Mouse (Mus musculus) c-Kit-positive CD71-negative TER-119-negative erythroid progenitor cells, embryonic 14.5 days (primary cell): ENCODE results near the gene Elavl1.
"Not testable (repeated sequence)": the region's sequence is repeated elsewhere in the genome, so short reads cannot be mapped to it uniquely, and the experiment has no call there.

Experiments
- DNase-seq: peaks from one replicate; pipeline ENCODE4 v3.0.0-alpha.2; 2013; ENCODE audit warnings: low read depth

The Elavl1 gene

DNA sequence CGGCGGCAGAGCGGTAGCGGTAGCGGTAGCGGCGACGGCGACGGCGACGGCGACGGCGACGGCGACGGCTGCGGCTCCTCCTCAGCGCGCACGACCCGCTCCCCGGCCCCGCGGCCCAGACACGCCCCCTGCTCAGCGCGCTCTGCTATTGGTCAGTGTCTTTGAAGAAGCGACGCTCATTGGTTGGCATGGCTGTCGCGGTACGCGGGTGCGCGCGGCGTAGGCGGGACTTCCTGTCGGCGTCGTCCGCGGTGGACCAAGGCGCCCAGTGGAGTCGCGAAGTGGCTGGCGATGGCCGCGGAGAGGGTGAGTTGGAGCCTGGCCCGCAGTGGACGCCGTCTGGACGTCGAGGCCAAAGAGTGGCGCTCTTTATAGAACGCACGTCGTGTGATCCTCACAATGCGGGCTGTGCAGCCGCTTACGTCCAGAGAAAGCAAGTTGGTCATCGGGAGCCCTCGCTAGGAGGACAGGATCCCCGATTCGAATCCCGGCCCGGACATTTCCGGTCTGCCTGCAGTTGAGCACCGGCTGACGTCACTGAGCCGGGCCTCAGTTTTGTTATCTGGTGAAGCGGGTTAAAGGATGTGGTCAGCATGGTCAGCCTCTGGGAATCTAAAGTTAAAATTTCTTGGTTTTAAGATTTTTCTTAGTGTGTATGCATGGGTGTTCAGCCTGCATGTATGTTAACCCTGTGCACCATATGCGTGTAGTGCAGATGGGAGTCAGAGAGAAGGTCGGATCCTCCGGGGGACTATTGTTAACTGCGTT is at the start of gene Elavl1, which contains the start of gene Ccl25:
Gene Elavl1 (minus strand): TSS at position 431 of the 768 bp plus-strand sequence.
Gene Ccl25 (plus strand): TSS at position 228 of the 768 bp plus-strand sequence.
- peak; percentile 93 for DNase-seq

DNA sequence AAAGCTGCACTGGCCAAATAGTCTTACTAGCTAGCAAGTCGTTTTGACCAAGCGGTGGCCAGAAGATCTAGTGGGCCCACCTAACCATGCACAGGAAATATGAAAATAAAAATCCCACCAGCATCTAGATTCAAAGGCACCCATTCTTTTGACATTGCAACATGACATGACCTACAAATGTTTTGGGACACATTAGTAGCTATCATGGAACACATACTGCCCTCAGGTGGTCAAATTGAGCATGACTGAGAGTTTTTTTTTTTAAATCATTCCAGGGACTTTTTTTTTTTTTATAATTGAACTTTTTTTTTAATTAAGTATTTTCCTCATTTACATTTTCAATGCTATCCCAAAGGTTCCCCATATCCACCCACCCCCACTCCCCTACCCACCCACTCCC is 47.4 kb upstream of the Elavl1 start:
- DNase-seq, result no peak

DNA sequence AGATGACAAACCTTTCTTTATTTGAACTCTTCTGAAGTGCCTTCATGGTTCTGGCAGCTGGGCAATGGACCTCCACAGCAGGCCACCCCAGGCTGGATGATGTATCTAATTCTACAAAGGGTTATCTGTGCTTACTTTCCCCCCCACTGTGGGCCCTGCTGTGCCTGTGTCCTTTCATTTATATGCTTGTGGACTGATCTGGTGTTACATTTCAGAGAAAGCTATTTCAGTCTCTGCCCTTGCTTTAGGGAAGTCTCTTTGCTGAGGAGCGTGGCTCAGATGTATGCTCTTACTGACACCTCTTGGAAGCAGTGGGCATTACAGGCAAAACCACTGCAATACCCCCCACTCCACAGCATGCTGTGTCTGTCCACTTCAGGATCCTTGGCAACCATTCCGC is 44.9 kb upstream of the Elavl1 start:
- DNase-seq, result peak; percentile 34

DNA sequence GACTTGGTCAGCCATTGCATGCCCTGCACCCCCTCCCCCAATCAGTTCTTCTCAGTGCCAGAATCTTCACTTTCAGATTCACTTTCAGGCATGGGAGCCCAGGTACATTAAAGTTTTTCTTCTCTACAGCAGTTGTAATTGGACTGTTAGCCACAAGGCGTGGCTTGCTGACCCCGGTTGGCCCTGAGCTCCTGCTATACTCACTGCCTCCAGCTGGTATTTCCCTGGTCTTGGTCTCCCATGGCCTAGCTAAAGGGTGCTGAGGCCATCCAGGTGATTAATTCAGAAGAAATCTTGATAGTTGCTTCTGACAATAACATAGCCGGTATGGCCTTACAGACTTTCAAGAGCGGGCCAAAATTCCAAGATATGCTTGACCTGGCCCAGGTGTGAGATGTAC is 43.3 kb upstream of the Elavl1 start:
- no peak for DNase-seq

DNA sequence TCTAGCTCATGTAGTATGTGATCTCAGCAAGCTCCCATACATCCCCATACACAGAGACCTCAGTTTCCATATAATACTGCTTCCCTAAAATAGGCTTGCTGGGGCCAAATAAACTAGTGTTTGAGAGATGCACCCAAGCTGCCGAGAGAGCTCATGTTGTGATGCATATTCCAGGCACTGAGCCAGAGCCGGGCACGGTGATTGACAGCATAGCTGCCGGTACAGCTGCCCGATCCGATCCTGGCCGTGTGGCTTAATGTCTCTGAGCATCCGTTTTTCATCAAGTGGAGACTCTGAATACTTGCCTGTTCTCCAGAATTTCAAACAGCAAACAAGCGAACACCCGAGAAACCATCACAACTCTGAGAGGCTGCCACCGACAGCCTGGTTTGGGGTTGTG is 42.6 kb upstream of the Elavl1 start:
- DNase-seq, result no peak

DNA sequence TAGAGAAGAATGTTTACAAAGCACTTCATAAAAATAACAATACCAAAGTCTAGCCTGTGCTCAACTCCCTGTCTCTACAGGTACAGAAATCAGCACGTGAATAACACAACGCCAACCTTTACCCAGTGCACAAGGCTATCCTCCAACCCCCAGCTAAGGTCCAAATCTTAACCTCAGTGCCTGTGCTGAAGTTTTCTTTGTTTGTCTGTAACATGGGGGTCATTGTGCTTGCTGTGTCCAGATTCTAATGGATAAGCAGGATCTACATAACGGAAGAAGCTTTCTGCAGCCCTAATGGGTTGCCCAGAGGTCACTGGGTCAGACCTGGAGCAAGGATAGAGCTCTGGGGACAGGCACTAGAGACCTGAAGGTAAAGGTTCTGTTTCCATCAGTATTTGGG is 41.0 kb upstream of the Elavl1 start:
- DNase-seq, result no peak

DNA sequence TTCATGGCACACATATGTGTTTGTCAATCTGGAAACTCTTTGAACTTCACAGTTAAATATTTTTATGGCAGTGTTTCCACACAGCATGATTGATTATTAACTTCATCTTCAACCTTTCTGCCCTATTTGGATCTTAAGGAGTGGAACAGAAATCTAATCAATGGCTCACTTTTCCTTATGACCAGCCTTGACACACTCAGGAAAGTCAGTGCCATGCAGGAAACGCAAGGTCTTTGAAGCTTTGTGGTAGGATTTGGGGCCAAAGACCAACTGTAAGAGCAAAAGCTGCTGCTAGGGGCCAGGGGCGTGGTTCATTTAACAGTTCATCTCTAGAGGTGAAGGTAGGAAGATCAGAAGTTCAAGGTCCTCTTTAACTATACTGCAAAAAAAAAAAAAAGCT is 35.7 kb upstream of the Elavl1 start:
- DNase-seq, result no peak

DNA sequence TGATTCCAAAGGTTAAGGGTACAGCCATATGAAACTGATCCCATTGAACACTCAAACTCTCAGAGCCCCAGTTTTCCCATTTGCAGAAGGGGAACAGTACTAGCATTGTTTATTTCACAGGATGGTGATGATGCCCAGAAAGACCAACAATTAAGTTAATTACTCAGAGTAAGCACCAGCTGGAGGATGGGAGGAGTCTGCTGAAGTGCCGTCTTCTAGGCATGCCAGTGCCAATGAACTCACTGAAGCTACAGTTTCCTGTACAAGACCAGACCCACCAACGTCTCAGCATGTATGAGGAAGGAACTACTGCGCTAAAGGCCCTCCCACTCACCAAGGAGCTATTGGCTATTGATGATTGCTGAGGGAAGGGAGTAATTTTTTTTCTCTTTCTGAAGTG is 34.1 kb upstream of the Elavl1 start:
- no peak for DNase-seq

DNA sequence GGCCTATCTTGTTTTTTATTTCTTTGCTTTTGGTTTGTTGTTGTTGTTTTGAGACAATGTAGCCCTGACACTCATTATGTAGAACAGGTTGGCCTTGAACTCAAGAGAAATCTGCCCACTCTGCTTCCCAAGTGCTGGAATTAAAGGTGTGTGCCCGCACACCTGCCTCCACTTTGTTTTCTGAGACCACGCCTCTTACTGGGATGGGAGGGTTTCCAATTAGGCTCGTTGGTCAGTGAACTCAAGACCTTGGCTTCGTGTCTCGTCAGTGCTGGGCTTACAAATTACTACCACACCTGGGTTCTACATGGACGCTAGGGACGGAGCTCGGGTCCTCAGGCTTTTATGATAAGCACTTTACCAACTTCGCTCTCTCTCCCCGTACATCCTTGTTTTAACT is 30.2 kb upstream of the Elavl1 start:
- no peak for DNase-seq

DNA sequence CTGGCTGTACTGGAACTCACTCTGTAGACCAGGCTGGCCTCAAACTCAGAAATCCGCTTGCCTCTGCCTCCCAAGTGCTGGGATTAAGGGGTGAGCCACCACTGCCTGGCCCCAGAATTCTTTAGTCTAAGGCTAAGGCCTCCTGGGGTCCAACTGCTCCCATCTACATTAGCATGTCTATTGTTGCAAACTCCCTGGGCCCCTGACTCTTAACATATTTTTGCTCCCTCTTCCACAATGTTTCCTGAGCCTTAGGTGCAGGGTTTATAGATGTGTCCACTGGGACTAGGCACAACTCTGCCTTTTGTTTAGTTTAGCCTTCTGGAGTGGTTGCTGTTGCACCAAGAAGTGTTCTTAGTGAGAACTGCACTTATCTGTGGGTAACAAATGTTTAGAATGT is 29.3 kb upstream of the Elavl1 start:
- no peak for DNase-seq

DNA sequence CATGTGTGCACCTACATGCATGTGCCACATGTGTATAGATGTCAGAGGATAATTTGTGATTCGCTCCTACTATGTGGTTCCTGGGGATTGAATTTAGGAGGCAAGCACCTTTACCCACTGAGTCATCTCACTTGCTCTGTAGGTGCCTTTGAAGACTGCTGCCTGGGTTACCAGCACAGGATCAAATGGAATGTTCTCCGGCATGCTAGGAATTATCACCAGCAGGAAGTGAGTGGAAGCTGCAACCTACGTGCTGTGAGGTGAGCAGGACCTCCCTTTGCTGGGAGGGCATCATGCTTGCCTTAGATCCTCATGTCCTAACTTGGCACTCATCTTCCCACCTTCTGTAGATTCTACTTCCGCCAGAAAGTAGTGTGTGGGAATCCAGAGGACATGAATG is 28.5 kb upstream of the Elavl1 start:
- no peak for DNase-seq

DNA sequence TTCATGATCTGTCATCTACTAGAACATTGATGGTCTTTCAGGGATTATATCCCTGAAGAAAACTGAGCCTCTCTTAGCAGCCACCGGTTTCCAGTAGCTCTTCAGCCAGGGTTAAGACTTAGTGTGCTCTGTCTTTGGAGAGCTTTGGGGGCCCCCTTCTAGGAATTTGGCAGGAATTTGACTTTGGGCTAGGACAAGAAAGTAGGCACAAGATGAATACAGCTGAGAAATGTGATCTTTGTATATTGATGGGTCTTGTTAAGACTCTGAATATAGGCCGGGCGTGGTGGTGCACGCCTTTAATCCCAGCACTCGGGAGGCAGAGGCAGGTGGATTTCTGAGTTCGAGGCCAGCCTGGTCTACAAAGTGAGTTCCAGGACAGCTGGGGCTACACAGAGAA is 27.3 kb upstream of the Elavl1 start:
- DNase-seq, result not testable (repeated sequence)

DNA sequence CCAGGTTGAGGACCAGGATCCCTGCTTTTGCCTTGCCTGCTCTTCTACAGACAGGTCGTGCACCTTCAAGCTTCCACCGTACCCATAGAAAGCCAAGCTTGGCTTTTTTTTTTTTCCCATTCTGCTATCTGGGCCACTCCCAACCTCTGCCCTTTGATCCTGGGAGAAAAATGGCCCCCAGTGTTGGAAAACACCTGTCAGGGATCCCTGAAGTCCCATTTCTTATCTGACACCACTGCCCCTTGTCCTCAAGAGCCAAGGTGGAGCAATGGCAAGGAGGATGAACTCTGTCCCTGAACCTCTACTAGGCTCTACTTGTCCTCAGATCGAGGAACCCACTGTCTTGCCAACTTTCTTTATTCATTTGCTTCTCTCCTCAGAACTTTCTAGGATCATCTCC is 25.4 kb upstream of the Elavl1 start:
- no peak for DNase-seq

DNA sequence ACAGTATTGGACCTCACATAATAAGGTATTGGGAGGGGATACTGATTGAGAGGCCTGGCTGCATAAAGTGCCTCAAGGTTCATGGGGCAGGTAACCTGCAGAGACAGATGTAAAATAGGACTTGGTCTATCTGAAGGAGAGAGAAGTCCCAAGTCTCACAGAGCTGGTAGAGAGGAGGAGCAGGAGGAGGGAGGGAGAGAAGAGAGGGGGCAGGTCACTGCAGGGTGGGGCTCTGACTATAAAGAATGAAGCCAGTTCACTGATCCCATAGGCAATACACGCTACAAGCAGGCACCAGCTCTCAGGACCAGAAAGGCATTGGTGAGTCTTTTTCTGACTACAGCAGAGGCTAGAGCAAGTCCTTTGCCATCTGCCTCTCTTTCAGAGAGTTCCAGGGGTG is 24.1 kb upstream of the Elavl1 start:
- no peak for DNase-seq

DNA sequence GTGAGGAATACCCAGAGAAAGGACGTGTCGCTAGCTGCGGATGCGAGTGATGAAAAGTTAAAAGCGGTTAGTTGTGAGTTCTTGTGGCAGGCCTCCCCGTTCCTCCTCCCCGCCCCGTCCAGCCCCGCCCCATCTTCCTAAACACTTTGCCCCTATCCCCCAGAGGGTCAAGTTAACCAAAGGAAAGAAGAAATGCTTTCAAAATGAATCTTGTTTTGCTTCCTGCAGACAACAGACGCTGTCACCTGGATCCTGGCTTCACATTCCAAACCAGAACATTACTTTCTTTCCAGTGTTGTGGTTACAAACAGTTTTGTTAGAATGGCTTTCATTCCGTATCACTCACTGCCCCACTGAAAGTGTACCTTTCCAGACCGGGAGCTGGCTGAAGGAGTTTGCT is 23.1 kb upstream of the Elavl1 start:
- no peak for DNase-seq

DNA sequence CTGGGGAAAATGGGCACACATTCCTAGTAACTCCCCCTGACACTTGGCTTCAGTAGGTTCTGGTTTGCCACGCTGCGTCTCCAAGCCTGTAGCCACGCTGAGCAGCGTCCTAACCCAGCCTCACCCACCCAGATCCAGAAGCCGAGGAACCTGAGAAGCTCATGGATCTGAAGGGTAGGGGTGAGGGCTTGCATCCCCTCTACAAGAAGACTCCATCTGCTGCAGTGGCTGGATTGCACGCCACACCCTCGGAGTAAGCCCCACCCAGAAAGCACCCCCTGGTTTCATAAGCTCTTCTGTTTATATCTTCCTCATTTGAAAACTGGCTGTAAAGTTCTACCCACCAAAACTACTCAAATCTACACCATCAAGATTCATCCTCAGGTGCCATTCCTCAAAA is 22.4 kb upstream of the Elavl1 start:
- DNase-seq, result no peak

DNA sequence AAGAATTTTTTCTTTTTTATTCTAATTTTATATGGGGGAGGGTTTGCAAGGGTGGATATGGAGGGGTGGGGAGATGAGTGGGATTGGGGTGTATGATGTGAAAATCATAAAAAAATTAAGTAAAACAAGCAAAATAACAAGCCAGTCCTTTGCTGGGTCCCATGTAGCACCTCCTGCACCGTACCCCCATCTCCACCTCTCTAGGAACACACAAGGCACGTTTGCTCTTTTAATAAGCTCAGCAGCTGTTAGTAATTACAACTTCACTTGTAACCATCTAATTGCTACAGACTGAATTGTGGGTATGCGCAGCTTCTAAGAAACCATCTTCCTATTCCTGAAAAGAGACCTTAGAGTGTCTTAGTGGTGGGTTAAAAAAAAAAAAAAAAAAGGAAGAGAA is 15.0 kb upstream of the Elavl1 start:
- no peak for DNase-seq

DNA sequence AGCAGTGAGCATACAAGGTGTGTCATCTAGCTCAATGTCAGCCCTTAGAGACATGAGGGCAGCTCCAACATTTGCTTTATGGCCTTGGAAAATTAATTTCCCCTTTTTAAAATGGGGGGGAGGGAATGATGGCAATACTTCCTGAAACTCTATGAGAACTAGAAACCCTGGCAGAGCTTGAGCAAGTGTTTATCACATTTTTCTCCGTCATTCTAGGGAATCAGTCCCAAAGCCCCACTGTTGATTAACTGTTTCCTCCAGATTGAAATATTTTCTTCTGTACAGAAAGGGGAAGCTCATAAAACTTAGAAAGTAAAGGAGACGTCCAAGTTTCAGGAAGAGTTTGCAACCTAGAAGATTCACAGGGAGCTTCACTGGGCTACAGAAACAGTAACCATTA is 10.5 kb upstream of the Elavl1 start:
- no peak for DNase-seq

DNA sequence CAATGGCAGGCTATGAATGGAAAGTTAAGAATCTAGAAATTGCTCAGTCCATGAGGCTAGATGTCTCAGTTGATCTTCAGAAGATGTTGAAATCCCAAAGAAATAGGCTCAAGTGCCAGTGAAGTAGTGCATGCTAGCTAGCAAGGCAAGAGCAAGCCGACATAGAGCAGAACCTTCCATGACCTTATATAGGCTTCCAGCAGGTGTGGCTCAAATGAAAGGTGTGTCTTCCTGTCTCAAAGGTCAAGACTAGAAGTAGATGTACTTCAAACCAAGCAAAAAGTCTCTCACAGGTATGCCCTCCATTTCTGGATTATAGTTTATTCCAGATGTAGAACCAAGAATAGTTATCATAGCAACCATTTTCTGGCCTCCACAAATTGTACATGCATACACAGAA is 8.8 kb upstream of the Elavl1 start:
- no peak for DNase-seq

DNA sequence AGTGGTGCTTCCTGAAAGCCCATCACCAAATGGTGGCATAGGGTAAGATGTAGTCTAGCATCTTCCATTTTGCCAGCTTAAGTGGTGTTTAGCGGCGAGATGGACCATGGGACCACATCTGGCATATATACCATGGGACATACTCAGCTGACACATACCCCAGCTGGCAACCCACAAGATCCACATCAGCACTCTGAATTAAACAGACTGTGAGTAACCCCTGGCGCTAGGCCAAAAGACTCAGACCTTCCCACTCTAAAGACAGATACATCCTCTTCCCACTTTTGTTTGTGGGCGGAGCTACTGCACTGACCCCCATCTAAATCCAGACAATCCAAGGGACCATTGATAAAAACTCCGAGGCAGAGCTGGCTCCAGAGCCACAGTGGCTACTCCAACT is 3.8 kb upstream of the Elavl1 start:
- no peak for DNase-seq

DNA sequence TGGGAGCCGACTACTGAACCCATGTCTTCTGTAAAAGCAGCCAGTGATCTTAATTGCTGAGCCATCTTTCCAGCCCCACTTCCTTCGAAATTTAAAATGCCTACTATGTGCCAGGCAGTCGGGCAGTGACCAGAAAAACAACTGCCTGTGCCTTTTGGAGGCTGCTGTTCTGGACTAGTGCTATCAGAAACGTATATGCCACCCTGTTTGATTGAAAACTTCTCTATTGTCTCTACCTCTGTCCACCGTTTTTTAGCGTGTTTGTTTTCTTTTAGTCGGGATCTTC is 481 bp upstream of the Elavl1 start:
- DNase-seq, result no peak

DNA sequence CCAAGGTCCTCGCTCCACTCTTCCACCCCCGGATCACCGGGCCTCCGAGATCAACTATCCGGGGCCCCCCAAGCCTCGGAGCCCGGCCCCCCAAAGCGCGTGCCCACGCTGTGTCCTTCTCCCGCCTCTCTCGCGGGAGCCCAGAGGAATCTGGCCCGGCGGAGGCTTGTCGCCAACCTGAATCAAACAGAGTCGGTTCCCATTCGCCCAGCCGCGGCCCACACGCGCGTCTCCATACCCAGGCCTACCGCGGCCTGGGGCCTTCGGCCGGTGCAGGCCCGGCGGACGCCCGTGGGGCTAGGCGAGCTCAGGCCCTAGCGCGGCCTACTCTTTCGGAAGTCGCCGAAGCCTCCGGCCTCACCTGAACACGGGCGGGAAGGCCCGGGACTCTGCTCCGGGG is 688 bp downstream of the Elavl1 start:
- DNase-seq, result no peak

DNA sequence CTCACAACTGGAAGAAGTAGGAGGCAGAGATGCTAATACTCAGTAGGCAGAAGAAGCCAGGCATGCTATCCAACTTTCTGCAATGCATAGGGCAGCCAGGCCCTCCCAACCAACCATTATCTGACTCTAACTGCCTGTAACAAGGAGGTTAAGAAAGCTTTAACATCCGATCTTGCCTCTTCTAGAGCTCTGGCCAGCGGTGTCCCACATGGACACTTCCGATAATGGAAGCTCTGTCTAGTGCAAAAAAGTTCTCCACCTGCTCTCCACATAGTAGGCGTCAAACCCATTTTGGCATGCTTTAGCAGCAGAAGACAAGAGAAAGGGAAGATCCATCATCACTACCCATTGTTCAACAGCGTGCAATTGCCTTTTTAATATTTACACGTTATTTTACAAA is 1.3 kb downstream of the Elavl1 start:
- DNase-seq, result no peak

DNA sequence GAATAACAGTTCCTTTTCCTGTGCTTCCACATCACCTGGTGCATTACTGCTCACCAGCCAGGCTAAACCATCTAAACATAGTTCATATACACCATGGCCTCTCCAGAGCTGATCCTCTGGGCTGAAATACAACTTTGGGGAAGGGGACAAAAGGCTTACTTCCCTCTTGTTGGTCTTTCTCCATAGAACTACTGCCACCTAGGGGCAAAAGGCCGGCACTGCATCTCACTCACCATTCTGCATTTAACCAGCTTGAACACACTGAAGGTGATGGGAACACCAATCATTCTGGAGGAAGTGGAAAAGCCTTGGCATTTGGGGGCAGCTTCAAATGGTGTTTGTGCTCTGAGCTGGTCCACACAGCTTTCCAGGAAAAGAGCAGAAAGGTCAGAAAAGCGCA is 2.7 kb downstream of the Elavl1 start:
- peak; percentile 89 for DNase-seq

DNA sequence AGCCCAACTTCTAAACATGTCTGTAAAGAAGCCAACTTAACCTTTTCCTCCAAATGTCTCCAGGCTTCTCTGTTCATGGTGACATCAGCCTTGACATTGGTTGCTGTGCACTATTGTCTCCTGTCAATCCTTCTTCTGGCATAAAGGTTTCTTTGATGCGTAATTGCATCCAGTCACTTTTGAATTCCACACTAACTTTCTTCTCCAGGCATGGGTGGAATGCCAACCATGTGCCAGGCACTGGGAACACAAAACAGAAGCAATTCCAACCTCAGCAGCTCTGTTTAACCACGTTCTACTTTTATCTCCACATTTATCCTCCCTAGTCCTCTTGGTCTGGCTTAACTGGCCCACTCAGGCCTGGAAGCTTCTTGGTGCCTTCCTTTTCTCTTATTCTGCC is 4.2 kb downstream of the Elavl1 start:
- no peak for DNase-seq
